Mouse (Mus musculus): Measurements from ENCODE around the gene Tmem182. TPM values are rescaled to one million over a fixed set of nuclear protein-coding genes. Genes with fewer than 3 reads are reported as not detected.

Tmem182 gene
- not detected for polyA plus RNA-seq (2015; fragmentation: Illumina TruSeq; extraction: RNeasy Lipid Tissue Mini Kit (QIAGEN cat#74804); ENCODE audit: insufficient read depth, low read depth, low replicate concordance)

GRCm38 (mm10) chr1:40805351-40805750 lies at the start of gene Tmem182:
Tmem182 (plus strand) TSS chr1:40805601.

GRCm38 (mm10) chr1:40790324-40791141 lies 14.9 kb upstream of the Tmem182 start, which contains the start of gene Mfsd9:
Mfsd9 (minus strand) TSS chr1:40790687.

Other genes starting within 250 kb of the Tmem182 start
- not detected for gene Slc9a4, start 225.5 kb upstream of the Tmem182 start, polyA plus RNA-seq (2015; fragmentation: Illumina TruSeq; extraction: RNeasy Lipid Tissue Mini Kit (QIAGEN cat#74804); ENCODE audit: insufficient read depth, low read depth, low replicate concordance)
- gene Slc9a2, start 125.0 kb upstream of the Tmem182 start, polyA plus RNA-seq (2015; fragmentation: Illumina TruSeq; extraction: RNeasy Lipid Tissue Mini Kit (QIAGEN cat#74804); ENCODE audit: insufficient read depth, low read depth, low replicate concordance): not detected
- gene Mfsd9, start 14.9 kb upstream of the Tmem182 start, polyA plus RNA-seq (2015; fragmentation: Illumina TruSeq; extraction: RNeasy Lipid Tissue Mini Kit (QIAGEN cat#74804); ENCODE audit: insufficient read depth, low read depth, low replicate concordance): 0.26 TPM